Mouse (Mus musculus) left cerebral cortex, adult 9 months (tissue): ENCODE data around the gene Ccdc81.
A peak's percentile ranks its signal among the peaks of the same experiment; 100 is the strongest.

Experiments
- DNase-seq, 2 experiments: peaks; one replicate each; pipeline ENCODE4 v3.0.0; 2022; ENCODE audit warnings: low spot score in 2 of 2

Ccdc81 gene

DNA sequence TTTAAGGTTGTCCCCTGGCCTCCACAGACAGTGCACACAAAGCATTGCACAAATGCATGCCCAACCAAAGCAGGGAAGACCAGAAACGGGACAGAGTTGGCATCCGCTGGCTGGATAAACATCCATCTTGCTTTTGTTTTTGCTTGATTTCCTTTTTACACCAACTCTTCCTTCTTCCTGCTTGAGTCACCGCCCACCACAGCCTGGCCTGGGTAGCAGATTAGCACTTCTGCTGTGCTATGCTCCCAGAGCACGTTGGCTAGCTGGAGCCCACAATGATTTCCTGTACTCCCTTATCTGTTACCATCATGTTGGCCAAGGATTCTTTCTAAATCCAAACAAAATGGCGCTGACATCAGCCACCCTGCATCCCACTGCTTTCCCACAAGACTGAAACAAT, 36.2 kb downstream of the Ccdc81 start:
- DNase-seq = no peak

DNA sequence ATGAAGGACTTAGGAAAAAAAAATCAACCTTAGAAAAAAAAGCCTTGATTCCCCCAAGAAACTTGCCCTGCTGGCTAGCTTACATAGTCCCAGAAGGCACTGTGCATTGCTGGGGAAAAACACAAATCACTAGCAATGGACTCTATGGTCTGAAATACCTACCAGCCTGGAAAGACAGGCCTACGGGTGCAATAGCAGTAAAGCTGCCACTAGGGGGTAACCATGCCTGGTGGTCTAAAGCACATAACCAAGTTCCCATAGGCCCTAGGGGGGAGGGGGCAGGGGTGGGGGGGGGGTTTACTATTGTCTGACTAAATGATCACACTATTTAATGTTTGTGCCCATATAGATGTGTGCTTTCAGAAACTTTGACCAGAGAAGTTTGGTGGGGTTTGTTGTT, 38.7 kb downstream of the Ccdc81 start:
- no peak for DNase-seq

DNA sequence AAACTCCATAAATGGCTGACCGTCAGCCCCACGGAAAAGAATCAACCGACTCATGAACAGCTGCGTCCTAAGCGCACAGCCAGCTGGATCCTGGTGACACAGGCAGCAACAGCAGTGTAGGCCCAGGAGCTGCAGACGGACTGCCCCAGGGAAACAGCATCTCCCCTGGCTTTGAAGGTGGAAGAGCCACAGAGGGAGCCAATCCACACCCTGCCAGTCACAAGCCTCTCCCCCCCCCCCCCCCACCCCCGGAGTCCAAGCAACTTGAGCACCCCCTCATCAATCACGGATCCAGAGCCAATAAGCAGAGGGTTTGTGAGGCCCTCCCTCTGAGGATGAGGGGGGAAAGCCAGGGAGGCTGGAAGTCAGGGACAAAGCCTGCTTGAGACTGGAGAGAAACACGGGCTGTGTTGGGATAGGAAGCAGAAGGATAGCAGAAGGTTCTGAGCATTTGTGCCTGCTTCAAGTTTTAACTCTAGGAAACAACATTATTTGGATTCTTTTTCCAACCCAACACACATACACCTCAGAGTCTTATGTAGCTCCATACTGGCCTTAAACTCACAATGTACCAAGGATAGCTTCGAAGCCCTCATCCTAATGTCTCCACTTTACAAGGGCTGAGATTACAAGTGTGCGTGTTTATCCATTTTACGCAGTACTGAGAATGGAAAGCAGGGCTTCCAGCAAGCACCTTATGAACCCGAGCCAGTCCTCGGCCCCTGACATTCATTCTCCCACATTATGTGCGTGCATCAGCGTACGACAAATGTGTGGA, 46.8 kb downstream of the Ccdc81 start:
- DNase-seq = no peak

DNA sequence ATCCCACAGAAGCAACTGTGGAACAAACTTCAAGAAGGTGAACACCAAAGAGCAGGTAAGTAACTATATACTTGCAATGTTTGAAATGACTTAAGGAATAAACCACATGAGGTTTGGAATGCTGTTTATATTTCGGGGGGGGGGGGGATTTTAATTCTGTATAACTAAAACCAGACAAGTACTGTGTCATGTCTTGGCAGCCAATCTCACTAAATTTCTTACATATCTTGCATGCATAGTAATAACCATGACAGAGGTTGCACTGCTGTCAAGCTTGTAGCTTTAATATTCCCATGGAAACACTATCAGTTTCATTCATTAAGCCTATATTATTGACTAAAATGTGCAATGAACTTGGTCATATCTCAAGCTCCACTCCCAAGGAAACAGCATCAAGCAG, 48.2 kb downstream of the Ccdc81 start:
- no peak for DNase-seq

DNA sequence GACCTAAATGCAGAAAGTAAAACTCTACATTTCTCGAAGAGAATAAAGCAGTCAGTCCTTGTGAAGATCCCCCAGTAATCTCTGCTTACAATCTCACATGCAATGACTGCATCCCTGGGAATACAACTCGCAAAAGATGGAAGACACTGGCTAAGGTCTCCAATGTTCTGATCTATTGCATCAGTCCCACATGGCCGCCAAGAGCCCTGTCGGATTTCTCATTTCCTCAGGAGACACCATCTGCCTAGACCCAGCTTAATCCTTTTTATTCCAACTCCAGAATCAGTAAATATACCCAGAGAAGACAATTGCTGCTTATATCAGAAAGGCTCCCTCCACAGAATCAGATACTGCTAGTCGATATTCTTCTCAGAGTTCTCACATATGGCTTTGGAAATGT, 50.3 kb downstream of the Ccdc81 start:
- no peak for DNase-seq

- no peak for DNase-seq
Observed at GRCm38 (mm10) chr7:89852158-89853095, 51.0 kb downstream of the Ccdc81 start.

GRCm38 (mm10) chr7:89850510-89850909, 52.9 kb downstream of the Ccdc81 start:
- DNase-seq = no peak

DNA sequence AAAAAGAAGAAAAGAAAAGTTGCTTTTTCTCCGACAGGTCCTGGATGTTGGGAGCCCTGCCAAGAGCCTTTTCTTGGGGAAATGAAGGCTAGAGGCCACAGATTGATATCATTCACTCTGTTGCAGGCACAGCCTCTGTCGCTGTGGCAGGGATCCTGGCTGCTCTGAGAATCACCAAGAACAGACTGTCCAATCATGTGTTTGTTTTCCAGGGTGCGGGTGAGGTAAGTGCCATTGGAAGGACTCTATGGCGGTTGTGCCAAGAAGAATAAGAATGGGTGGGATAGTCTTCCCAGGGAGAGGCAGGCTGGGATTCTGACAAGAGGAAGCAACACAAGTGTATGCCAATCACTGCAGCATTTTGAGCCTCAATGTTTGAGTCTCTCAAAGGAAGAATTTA, 57.8 kb downstream of the Ccdc81 start:
- no peak for DNase-seq

GRCm38 (mm10) chr7:89843533-89843932, 59.9 kb downstream of the Ccdc81 start:
- DNase-seq = peak in 1 of 2 experiments; percentile 17

- DNase-seq = no peak
Observed at GRCm38 (mm10) chr7:89843121-89843520, 60.3 kb downstream of the Ccdc81 start.

GRCm38 (mm10) chr7:89842404-89842715, 61.1 kb downstream of the Ccdc81 start:
- no peak for DNase-seq

DNA sequence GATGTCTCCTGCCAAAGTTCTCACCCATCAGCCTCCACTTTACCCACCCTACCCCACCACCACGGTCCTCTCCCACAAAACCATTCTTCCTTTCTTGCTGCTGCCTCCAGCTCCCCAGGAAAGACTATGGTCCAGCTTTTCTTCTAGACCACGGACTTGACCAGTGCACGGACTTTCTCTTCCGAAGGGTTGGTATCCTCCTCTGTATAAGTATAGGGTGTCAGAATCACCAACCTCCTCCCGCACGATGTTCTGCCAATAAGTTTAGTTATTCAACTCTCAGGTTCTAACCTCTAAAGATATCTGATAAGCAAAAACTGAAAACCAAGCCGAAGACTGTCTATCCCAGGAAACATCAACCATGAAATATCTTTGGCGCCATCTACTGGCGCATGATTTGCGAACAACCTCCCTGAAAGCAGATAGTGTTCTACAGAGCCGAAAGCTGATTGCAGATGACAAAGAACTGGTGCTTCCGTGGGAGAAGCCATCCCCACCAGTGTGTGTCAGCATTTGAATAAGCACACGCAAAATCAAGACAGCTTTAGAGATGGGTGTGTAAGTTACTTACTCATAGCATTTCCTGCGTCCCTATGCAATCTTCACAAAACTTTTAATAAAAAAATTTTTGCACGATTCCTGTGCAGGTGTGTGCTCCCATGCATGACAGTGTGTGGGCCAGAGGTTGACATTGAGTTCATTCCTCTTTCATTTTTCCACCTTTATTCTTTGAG, 61.6 kb downstream of the Ccdc81 start:
- peak; percentile 55 to 91 for DNase-seq

GRCm38 (mm10) chr7:89839721-89840120, 63.7 kb downstream of the Ccdc81 start:
- no peak for DNase-seq

GRCm38 (mm10) chr7:89837841-89838240, 65.6 kb downstream of the Ccdc81 start:
- no peak for DNase-seq

DNA sequence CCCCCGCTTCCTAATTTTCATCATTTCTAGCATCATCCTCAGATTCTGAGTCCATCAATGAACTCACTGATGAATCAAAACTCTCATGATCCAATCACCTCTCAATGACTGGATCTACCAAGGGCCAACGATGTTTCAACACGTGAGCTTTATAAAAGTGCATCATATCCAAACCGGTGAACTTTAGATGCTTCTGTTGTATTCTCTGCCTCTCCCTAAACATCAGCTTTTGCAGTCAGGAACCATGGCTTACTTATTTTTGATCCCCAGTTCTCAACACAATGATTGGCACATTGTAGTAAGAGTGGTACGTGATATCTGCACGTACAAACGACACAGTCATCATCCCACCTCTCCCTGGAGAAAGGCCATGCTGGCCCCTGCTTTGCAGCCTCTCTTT, 66.8 kb downstream of the Ccdc81 start:
- DNase-seq = no peak

GRCm38 (mm10) chr7:89835566-89835965, 67.9 kb downstream of the Ccdc81 start:
- DNase-seq = no peak

GRCm38 (mm10) chr7:89833521-89833920, 69.9 kb downstream of the Ccdc81 start:
- DNase-seq = no peak

- DNase-seq = no peak
Observed at GRCm38 (mm10) chr7:89829201-89829600, 74.2 kb downstream of the Ccdc81 start.

DNA sequence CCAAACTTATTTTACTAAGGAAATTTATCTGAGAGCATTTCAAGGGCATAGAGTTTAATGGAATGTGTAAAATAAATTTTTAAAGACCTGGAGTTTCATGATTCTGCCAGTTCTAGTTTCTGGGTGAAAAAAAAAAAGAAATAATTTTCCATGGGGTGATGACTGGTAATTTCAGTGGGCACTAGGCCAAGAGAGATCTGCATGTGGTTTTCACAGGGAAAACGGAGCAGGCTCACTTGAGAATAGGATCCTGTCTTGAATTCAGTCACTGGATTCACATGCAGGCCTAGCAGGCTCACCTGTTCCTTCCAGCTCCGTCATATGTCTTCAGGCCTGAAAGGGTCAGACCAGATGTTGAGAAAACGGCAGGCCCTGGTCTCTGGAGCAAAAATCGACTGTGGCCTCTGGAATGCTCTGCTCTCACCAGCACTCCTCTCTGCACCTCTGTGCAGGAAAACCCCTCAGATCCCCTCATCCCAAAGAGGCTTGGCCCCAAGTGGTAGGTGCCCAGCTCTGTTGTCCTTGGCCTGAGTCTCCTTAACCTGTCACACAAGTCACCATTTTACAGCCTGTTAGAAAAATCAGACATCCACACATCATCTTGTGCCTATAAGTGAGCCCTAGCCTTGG, 74.9 kb downstream of the Ccdc81 start:
- no peak for DNase-seq
